Mouse (Mus musculus): ENCODE results near the gene Med6. TPM values are rescaled to one million over a fixed set of nuclear protein-coding genes. Genes with fewer than 3 reads are reported as not detected.

Med6 gene
- polyA plus RNA-seq, 1 experiment from 2014 or later: 38.1 TPM

Other genes starting within 250 kb of the Med6 start
- gene Gm4787, start 215.5 kb downstream of the Med6 start, polyA plus RNA-seq (2015; fragmentation: Nextera tagmentation; extraction: Ambion mirVana): 0.21 TPM in 2 replicates
- gene Adam4, start 173.1 kb downstream of the Med6 start, polyA plus RNA-seq (2015; fragmentation: Nextera tagmentation; extraction: Ambion mirVana): 0.32 and 0.46 TPM in 2 replicates
- gene Cox16, start 109.9 kb downstream of the Med6 start, polyA plus RNA-seq (2015; fragmentation: Nextera tagmentation; extraction: Ambion mirVana): 104 and 113 TPM in 2 replicates
- gene Gm20498, start 62.1 kb downstream of the Med6 start, polyA plus RNA-seq (2015; fragmentation: Nextera tagmentation; extraction: Ambion mirVana): 42.5 and 44.7 TPM in 2 replicates
- 30.3 and 35.3 TPM in 2 replicates for gene Synj2bp, start 62.1 kb downstream of the Med6 start, polyA plus RNA-seq (2015; fragmentation: Nextera tagmentation; extraction: Ambion mirVana)
- 0.88 and 0.95 TPM in 2 replicates for gene Adam21, start 26.5 kb downstream of the Med6 start, polyA plus RNA-seq (2015; fragmentation: Nextera tagmentation; extraction: Ambion mirVana)
- 19.3 TPM in 2 replicates for gene Ttc9, start 36.2 kb upstream of the Med6 start, polyA plus RNA-seq (2015; fragmentation: Nextera tagmentation; extraction: Ambion mirVana)
- 7.3 and 8.7 TPM in 2 replicates for gene Map3k9, start 186.2 kb upstream of the Med6 start, polyA plus RNA-seq (2015; fragmentation: Nextera tagmentation; extraction: Ambion mirVana)

Data from hindbrain, embryonic 16.5 days (tissue).